Mouse (Mus musculus): ENCODE results near the gene Vwf. TPM values are rescaled to one million over a fixed set of nuclear protein-coding genes. Genes with fewer than 3 reads are reported as not detected.

The Vwf gene
- total and polyA plus RNA-seq, 3 experiments: 0.05 to 0.22 TPM; not detected in 1

DNA sequence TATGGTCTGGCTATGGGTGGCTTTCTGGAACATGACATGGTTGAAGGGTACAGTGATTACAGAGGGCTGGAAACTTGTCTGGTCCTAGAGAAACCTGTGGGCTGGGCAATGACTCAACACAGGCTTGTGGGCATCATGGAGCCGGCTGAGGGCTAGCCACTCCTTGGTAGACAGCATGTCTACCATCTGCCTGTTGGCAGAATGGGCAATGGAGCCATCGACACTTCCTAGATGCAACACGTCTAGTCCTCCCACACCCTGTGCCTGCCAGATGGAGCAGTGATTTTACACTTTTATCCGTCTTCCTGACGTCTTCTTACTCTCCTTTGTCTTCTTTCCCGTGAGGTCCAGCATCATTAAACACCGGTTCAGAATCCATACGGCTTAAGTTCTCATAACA lies 94.6 kb downstream of the Vwf start:
- no peaks in the 10 kb centered on the region for H3K27me3 ChIP-seq (ENCODE audit: insufficient read depth, low read length)
- no peak for ATAC-seq (ENCODE audit: extremely low read depth, insufficient number of reproducible peaks, low FRiP score, poor library complexity, severe bottlenecking)
- DNase-seq (ENCODE audit: low spot score): no peak
- H3K36me3 ChIP-seq (replicated peaks): no peaks in the 10 kb centered on the region
- no peak overlapping the region for H3K4me3 ChIP-seq (ENCODE audit: low read depth, low read length)
- TF ChIP-seq CTCF (IDR thresholded peaks at IDR 0.05; ENCODE audit: low read depth, low read length) (no peak), POLR2AphosphoS5 (IDR thresholded peaks at IDR 0.05; ENCODE audit: insufficient replicate concordance, low read depth, low read length) (no peak), TAL1 (conservative IDR thresholded peaks at IDR 0.05; ENCODE audit: low read depth, low read length) (no peak), GATA2 (IDR thresholded peaks at IDR 0.05; ENCODE audit: borderline replicate concordance, low read depth, low read length) (no peak), GATA1 (IDR thresholded peaks at IDR 0.05; ENCODE audit: borderline replicate concordance, low read length) (no peak)
- H3K9me3 ChIP-seq (replicated peaks): peaks cover 75% of the 10 kb centered on the region
- H3K4me1 ChIP-seq (ENCODE audit: insufficient read depth, low read depth, low read length): no peaks in the 10 kb centered on the region

DNA sequence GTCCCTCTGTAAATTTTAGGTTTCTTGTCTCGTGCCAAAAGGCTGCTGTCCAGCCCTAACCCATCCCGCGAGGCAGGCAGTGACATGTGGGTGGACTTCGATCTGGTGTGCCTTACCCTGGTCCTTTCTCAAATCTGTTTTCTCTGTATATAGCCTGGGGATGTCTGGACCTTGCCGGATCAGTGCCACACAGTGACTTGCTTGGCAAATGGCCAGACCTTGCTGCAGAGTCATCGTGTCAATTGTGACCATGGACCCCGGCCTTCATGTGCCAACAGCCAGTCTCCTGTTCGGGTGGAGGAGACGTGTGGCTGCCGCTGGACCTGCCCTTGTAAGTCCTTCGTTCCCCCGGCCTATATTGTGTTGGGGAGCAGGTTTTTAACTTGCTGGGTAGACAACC lies 102.4 kb downstream of the Vwf start:
- Histone ChIP-seq H3K36me3 (replicated peaks) (no peaks in the 10 kb centered on the region), H3K27me3 (ENCODE audit: insufficient read depth, low read length) (no peaks in the 10 kb centered on the region), H3K4me1 (ENCODE audit: insufficient read depth, low read depth, low read length) (no peaks in the 10 kb centered on the region), H3K9me3 (replicated peaks) (peaks cover 71% of the 10 kb centered on the region), H3K4me3 (ENCODE audit: low read depth, low read length) (no peak overlapping the region)
- no peak for ATAC-seq (ENCODE audit: extremely low read depth, insufficient number of reproducible peaks, low FRiP score, poor library complexity, severe bottlenecking)
- no peak for DNase-seq (ENCODE audit: low spot score)
- TF ChIP-seq GATA2 (IDR thresholded peaks at IDR 0.05; ENCODE audit: borderline replicate concordance, low read depth, low read length): no peak
- no peak for TF ChIP-seq POLR2AphosphoS5 (IDR thresholded peaks at IDR 0.05; ENCODE audit: insufficient replicate concordance, low read depth, low read length)

- Histone ChIP-seq H3K4me3 (ENCODE audit: low read depth, low read length) (no peak overlapping the region), H3K27me3 (ENCODE audit: insufficient read depth, low read length) (no peaks in the 10 kb centered on the region), H3K9me3 (replicated peaks) (peaks cover 72% of the 10 kb centered on the region), H3K4me1 (ENCODE audit: insufficient read depth, low read depth, low read length) (no peaks in the 10 kb centered on the region), H3K36me3 (replicated peaks) (no peaks in the 10 kb centered on the region)
- DNase-seq (ENCODE audit: low spot score): no peak
- ATAC-seq (ENCODE audit: extremely low read depth, insufficient number of reproducible peaks, low FRiP score, poor library complexity, severe bottlenecking): no peak
- no peak for TF ChIP-seq TAL1 (conservative IDR thresholded peaks at IDR 0.05; ENCODE audit: low read depth, low read length)
- TF ChIP-seq GATA1 (IDR thresholded peaks at IDR 0.05; ENCODE audit: borderline replicate concordance, low read length): no peak
- no peak for TF ChIP-seq GATA2 (IDR thresholded peaks at IDR 0.05; ENCODE audit: borderline replicate concordance, low read depth, low read length)
- no peak for TF ChIP-seq POLR2AphosphoS5 (IDR thresholded peaks at IDR 0.05; ENCODE audit: insufficient replicate concordance, low read depth, low read length)
- no peak for TF ChIP-seq CTCF (IDR thresholded peaks at IDR 0.05; ENCODE audit: low read depth, low read length)
These were observed 104.8 kb downstream of the Vwf start for GRCm38 (mm10) chr6:125651335-125651734.

- no peak for DNase-seq (ENCODE audit: low spot score)
- Histone ChIP-seq H3K36me3 (replicated peaks) (no peaks in the 10 kb centered on the region), H3K4me1 (ENCODE audit: insufficient read depth, low read depth, low read length) (no peaks in the 10 kb centered on the region), H3K9me3 (replicated peaks) (peaks cover 73% of the 10 kb centered on the region), H3K4me3 (ENCODE audit: low read depth, low read length) (no peak overlapping the region), H3K27me3 (ENCODE audit: insufficient read depth, low read length) (no peaks in the 10 kb centered on the region; the same call in 1 of the 2 replicates)
- TF ChIP-seq POLR2AphosphoS5 (IDR thresholded peaks at IDR 0.05; ENCODE audit: insufficient replicate concordance, low read depth, low read length): no peak
- no peak for TF ChIP-seq CTCF (IDR thresholded peaks at IDR 0.05; ENCODE audit: low read depth, low read length)
- no peak for TF ChIP-seq TAL1 (conservative IDR thresholded peaks at IDR 0.05; ENCODE audit: low read depth, low read length)
- TF ChIP-seq GATA1 (IDR thresholded peaks at IDR 0.05; ENCODE audit: borderline replicate concordance, low read length): no peak
- TF ChIP-seq GATA2 (IDR thresholded peaks at IDR 0.05; ENCODE audit: borderline replicate concordance, low read depth, low read length): no peak
- no peak for ATAC-seq (ENCODE audit: extremely low read depth, insufficient number of reproducible peaks, low FRiP score, poor library complexity, severe bottlenecking)
These were observed 106.8 kb downstream of the Vwf start for GRCm38 (mm10) chr6:125653416-125653815.

GRCm38 (mm10) chr6:125656921-125657320 lies 110.3 kb downstream of the Vwf start:
- no peak for TF ChIP-seq CTCF (IDR thresholded peaks at IDR 0.05; ENCODE audit: low read depth, low read length)
- TF ChIP-seq GATA2 (IDR thresholded peaks at IDR 0.05; ENCODE audit: borderline replicate concordance, low read depth, low read length): no peak
- TF ChIP-seq TAL1 (conservative IDR thresholded peaks at IDR 0.05; ENCODE audit: low read depth, low read length): no peak
- no peak for TF ChIP-seq GATA1 (IDR thresholded peaks at IDR 0.05; ENCODE audit: borderline replicate concordance, low read length)
- TF ChIP-seq POLR2AphosphoS5 (IDR thresholded peaks at IDR 0.05; ENCODE audit: insufficient replicate concordance, low read depth, low read length): no peak
- Histone ChIP-seq H3K27me3 (ENCODE audit: insufficient read depth, low read length) (no peaks in the 10 kb centered on the region; the same call in 1 of the 2 replicates), H3K36me3 (replicated peaks) (no peaks in the 10 kb centered on the region), H3K9me3 (replicated peaks) (peaks cover 69% of the 10 kb centered on the region), H3K4me3 (ENCODE audit: low read depth, low read length) (no peak overlapping the region; the same call in 1 of the 2 replicates), H3K4me1 (ENCODE audit: insufficient read depth, low read depth, low read length) (no peaks in the 10 kb centered on the region)
- ATAC-seq (ENCODE audit: extremely low read depth, insufficient number of reproducible peaks, low FRiP score, poor library complexity, severe bottlenecking) (no peak), DNase-seq (ENCODE audit: low spot score) (no peak)

DNA sequence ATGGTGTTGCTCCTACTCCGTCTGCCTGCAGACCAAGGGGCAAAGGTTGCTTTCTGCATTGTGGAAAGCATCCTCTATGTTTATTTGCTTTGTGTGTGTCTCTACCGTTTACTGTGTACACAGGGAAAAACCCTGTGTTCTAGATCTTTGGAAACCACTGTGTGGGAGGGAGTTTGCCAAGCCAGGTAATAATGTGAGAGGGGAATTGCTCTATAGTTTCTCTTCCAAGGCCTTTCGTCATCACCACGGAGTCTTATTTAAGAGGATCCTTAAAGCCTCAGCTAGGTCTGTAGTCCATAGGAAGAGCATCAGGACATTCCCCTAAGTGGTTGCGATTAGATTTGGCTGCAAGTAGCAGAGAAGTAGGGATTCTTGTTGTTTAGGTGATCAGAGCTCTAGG lies 111.4 kb downstream of the Vwf start:
- Histone ChIP-seq H3K27me3 (ENCODE audit: insufficient read depth, low read length) (no peaks in the 10 kb centered on the region; the same call in 1 of the 2 replicates), H3K4me1 (ENCODE audit: insufficient read depth, low read depth, low read length) (no peaks in the 10 kb centered on the region), H3K36me3 (replicated peaks) (no peaks in the 10 kb centered on the region), H3K4me3 (ENCODE audit: low read depth, low read length) (no peak overlapping the region), H3K9me3 (replicated peaks) (peaks cover 70% of the 10 kb centered on the region)
- DNase-seq (ENCODE audit: low spot score) (no peak), ATAC-seq (ENCODE audit: extremely low read depth, insufficient number of reproducible peaks, low FRiP score, poor library complexity, severe bottlenecking) (no peak)
- no peak for TF ChIP-seq GATA1 (IDR thresholded peaks at IDR 0.05; ENCODE audit: borderline replicate concordance, low read length)
- no peak for TF ChIP-seq GATA2 (IDR thresholded peaks at IDR 0.05; ENCODE audit: borderline replicate concordance, low read depth, low read length)
- TF ChIP-seq CTCF (IDR thresholded peaks at IDR 0.05; ENCODE audit: low read depth, low read length): no peak
- no peak for TF ChIP-seq POLR2AphosphoS5 (IDR thresholded peaks at IDR 0.05; ENCODE audit: insufficient replicate concordance, low read depth, low read length)
- no peak for TF ChIP-seq TAL1 (conservative IDR thresholded peaks at IDR 0.05; ENCODE audit: low read depth, low read length)
